Mouse (Mus musculus): Measurements from ENCODE around the gene Ung.

Ung gene

DNA sequence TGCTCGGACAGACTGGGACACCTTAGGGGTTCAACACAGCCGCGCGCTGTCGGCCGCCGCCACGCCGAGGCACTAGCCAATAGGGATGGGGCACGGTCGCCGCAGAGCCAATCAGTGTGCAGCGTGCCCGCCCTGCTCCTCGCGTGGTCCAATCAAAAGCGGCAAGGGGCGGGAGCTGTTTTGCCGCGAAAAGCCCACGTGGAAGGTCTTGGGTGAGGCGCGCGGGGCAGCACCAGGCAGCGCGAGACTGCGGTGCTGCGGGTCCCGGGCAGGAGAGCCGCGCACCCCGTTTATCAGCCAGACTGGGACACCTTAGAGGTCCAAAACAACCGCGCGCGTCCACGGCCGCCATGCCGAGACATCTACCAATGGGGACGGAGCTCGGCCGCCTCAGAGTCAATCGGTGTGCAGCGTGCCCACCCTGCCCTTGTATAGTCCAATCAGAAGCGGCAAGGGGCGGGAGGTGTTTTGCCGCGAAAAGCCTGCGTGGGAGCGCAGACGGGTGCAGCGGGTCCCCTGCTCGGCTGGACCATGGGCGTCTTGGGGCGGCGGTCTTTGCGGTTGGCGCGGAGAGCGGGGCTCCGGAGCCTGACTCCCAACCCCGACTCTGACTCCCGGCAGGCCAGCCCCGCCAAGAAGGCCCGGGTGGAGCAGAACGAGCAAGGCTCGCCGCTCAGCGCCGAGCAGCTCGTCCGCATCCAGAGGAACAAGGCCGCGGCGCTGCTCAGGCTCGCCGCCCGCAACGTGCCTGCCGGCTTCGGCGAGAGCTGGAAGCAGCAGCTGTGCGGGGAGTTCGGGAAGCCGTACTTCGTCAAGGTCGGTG, 723 bp downstream of the Ung start:
- peak; percentile 97 for DNase-seq (ENCODE audit: low read depth)

DNA sequence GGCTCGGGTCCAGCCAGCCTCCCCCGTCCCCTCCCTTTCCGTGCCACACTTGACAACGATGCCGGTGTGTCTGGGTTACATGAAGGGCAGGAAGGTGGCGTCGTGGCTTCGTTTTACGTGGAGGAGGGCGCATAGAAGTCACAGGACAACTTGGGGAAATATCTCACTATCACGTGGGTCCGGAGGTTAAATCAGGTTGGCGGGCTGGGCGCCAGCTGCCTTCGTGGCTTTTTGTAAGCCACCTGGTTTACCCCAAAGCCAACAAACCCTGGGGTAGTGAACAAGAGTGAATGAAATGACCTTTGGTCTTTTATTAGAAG, 1.3 kb downstream of the Ung start:
- peak; percentile 91 for DNase-seq (ENCODE audit: low read depth)

DNA sequence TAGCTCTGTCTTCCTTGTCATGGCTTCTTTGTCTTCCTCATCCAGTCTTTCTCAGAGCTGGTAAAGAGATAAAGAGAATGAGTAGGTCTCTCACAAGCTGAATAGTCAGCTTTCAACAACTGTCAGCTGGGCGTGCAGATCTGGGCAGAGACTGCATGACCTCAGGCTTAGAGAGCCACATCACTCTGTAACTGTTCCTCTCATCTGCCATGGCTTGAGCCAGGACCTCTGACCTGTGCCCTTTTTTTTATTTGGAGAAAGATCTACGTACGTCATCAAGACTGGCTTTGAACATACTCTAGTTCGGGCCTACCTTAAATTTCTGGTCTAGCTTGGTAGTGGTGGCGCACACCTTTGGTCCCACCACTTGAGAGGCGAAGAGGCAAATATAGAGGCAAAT, 2.7 kb downstream of the Ung start:
- no peak for DNase-seq (ENCODE audit: low read depth)

DNA sequence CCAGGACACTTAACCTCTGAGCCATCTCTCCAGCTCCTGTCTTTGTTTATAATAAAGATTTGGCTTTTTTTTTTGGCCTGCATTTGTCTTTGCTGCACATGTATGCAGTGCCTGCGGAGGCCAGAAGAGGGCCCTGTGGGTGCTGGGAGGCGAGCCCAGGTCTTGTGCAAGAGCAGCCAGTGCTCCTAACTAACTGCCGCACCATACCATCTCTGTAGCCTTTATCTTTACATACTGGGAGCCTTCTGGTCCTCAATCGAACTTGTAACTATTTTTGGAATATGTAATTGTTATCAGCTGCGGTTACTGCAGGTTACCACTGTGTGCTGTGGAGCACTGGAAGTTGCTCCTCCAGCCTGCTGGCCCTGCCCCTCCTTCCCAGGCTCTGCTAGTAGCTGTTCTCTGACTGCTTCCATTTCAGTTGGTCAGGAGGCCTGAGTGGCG, 3.9 kb downstream of the Ung start:
- peak; percentile 30 for DNase-seq (ENCODE audit: low read depth)

DNA sequence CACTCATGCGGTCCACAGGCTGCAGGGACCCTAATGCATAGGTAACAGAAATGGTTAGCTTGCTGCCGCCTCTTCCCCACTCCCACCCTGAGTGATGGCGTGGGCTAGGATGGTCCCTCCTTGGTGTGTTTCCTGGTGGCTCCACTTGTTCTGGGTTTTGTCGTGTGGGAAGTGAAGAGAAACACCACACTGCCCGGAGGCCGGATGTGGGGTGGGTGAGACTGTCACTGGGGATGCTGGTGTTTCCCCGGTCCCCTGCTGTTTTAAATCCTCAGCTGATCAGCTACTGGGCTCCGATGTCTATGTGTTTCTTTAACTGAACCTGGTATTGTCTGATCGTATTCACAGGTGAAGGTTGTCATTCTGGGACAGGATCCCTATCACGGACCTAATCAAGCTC, 5.3 kb downstream of the Ung start:
- DNase-seq (ENCODE audit: low read depth) = peak; percentile 50

DNA sequence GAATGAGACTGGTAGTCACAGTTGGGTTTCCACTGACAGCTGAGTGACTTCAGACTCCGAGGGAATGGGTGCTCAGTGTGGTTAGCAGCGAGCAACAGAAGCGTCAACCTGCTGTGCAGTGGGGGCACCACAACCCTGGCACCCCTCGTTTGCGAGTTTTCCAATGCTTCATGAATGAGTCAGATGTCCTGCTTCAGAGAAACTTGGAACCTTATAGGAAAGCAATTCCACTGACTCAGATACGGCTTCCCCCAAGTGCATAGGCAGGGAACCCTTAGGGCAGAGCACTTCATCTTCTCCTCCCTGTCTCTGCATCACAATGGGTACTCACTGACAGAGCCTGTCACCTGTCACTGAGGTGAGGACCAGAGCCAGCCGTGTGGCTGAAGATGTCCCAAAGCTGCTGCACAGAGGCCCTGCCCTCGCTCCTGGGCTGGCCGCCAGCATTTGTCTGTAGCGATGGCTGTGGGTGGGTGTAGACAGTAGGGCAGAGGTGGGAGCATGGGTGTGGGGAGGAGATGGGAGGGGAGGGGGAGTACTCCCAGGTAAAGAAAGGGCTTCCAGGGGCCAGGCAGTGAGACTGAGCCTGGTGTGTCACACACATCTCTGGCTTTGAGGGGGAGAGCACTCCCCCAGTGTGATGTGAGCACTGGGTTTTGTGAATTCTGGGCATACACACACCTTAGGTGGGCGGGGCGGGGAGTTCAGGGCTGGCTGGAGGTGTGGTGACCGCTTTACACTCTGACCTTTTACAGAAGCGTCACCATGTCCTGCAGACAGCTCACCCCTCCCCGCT, 7.5 kb downstream of the Ung start:
- no peak for DNase-seq (ENCODE audit: low read depth)

DNA sequence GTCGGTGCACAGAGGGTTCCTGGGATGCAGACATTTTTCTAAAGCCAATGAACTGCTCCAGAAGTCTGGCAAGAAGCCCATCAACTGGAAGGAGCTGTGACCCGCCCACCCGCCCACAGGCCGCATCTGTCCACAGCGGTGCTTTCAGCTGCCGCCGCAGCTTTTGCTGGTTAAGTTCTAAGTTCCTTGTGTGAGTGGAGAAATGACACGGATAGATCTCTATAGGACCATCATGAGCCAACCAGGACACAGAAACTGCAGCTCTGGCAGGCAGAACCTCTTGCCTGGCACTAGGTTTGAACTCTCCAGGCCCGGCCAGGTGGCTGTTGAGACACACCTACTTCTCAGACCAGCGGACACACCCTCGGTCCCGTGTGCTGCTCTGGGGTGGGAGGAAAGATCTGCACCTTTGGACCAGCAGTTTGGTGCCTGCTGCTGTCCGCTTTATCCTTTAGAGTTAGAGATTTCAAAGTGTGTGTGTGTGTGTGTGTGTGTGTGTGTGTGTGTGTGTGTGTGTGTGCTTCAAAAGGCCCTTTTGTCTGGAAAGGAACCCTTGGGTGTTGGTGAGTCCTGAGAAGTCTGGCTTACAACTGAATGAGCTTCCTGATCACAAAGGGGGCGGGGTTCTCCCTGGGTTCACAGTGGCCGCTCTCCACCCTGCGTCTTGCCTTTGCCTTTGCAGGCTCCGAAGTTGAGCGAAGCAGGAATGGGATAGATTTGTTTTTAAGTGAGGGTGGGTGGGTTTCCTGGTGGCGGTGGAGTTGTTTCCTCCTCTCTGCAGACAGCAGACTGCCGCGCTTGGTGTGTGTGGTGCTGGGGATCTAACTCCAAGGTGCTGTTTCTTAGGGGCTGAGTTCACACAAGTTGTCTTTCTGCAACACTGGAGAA, 8.3 kb downstream of the Ung start:
- no peak for DNase-seq (ENCODE audit: low read depth)

DNA sequence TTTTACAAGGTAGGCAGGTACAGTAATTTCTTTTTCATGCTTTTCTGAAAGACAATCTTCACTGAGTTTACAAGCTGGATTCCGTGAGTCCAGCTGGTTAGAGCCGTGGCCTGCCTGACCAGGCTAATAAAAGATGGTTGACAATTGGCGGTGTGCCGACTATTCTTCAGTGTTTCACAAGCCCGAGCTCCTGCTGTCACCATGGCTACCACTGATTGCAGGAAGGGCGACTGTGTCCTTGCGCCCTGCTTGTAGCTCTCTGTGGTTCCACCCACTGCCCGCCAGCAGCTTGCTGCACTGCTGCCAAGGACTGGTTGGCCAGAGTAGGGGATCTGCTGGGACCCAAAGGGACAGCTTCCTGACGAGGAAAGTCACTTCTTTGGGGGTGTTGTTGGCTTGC, 9.0 kb downstream of the Ung start:
- DNase-seq (ENCODE audit: low read depth) = no peak

DNA sequence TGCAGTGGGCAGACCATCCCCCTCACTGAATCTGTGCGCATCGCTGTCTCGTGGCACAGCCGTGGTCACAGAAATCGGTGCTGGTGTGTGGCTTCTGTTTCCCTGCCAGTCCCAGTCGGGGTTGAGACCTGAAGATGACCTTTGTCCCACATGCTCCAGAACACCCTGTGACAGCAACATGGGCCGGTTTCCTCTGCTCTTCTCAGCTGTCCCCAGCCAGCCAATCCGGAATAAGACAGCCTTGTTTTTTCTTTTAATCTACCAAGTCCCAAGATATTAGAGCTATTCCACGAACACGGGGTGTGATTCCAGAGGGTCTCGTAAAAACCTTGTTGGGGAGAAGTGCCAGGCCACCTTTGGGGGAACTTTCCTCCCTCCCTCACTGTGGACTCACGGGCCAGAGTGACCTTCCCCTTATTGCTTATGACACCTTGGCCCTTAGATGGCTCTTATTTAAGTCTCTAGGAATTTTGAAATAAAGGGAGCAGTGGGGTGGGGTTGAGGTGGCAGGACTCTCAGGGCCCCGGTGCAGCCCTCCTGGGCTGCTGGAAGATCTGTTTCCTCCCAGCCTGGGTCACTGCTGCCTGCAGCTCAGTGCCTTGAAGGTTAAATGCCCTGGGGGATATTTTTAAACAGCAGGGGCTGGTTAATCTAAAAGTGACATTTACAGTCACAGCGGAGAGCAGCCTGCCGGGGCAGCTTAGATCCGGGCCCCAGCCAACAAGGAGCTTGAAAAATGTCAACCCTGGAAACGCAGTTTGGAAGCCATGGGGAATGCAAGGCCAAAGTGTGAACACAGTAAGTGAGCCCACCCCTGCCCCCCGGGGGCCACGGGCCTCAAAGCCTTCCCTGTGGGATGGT, 16.1 kb downstream of the Ung start, which contains the start of gene Acacb:
TSS of gene Acacb (plus strand) at position 508 of the 861 bp plus-strand sequence.
- DNase-seq (ENCODE audit: low read depth) = no peak

DNA sequence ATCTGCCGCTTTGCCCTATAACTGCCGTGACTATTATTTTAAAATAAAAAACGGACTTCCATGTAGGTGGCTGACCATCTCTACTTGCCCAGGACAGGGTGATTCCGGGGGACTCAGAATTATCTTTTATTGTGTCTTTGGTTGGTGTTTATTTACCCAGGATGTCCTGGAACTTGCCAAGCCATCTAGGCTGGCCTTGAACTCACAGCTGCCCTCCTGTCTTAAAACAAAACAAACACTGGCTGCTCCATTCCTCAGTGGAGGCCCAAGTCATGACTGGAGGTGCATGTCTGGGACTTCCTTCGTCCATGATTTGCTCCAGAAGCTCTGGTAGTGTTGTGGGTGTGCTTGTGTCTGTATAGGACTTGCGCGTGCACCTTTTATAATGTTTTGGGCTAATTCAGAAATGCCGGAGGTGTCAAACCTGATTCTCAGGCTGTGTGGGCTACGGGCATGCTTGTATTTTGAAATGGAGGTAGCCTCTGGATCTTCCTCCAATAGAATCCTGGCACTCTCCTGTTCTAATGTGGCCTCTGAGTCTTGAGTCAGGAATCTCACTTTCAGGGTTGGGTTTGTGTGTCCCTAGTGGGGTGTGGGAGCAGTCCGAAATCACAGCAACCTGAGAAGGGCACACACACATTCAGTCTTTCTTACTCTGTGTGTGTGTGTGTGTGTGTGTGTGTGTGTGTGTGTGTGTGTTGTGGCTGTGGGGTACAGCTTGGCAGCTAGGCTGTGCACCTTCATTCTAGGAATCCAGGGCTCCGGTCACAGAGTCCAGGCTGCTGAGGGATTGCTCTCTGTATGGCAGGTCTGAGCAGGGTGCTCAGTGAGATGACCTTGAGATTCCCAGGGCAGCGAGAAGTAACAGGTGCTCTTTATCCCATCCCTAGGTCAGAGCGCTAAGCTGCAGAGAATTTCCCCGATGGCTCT, 17.1 kb downstream of the Ung start:
- DNase-seq (ENCODE audit: low read depth) = no peak

DNA sequence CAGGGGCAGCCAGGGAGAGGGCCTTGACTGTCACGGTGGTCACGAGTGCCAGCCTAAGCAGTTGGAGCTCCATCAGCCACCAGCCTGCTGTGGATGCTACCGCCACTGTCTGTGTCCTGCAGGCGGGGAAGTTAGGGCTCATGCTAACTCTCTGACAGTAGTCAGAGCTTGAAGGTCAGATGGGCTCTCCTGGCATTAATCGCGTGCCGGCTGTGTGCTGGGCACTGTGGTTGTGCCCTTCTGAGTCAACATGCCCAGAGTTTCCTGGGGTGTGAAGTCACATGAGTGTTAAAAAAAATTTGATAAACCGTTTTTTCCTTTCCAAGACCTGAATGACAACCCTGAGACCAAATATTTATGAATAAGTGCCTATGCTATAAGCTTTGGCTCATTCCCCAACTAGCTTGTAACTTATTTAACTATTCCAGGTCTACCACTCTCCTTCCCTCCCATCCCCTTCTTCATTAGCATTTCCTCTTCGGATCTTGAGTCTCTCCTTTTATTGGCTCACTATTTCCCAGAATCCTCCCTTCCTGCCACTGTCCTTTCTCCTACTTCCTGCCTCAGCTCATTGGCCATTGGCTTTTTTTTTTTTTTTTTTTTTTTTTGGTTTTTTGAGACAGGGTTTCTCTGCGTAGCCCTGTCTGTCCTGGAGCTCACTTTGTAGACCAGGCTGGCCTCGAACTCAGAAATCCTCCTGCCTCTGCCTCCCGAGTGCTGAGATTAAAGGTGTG, 22.3 kb downstream of the Ung start:
- DNase-seq (ENCODE audit: low read depth) = no peak

DNA sequence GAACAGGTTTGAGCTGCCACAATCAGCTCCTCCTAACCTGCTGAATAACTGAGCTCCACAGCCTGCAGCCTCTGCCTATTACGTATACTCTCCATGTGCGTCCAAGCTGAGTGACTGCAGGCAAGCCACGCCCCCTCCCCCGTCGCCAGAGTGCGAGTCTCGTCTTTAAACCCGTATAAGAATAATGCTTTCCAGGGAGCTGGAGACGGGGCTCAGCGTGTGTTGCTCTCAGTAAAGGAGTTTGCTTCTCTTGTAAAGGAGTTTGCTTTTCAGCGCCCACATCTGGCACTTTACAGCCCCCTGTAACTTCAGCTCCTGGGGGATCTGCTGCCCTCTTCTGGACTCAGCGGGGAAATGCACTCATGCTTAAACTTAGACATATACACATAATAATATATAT, 23.3 kb downstream of the Ung start:
- DNase-seq (ENCODE audit: low read depth) = no peak

DNA sequence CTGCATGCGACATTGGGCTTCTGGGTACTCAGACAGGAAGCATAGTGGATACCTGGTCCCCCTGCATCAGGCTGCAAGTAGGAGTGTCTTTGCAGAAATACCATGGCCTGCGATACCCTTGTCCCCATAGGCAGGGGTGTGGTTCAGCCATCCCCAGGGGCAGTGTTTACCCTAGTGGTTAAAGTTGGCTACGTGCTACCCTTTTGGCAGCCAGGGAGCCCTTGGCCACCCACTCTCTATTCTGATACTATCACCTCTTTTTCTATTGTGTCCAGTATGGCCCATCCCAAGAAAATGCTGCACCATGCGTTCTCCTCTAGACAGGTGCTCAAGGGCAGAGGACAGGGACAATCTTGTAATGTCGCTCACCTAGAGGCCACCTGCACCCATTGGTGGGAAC, 24.6 kb downstream of the Ung start:
- no peak for DNase-seq (ENCODE audit: low read depth)

DNA sequence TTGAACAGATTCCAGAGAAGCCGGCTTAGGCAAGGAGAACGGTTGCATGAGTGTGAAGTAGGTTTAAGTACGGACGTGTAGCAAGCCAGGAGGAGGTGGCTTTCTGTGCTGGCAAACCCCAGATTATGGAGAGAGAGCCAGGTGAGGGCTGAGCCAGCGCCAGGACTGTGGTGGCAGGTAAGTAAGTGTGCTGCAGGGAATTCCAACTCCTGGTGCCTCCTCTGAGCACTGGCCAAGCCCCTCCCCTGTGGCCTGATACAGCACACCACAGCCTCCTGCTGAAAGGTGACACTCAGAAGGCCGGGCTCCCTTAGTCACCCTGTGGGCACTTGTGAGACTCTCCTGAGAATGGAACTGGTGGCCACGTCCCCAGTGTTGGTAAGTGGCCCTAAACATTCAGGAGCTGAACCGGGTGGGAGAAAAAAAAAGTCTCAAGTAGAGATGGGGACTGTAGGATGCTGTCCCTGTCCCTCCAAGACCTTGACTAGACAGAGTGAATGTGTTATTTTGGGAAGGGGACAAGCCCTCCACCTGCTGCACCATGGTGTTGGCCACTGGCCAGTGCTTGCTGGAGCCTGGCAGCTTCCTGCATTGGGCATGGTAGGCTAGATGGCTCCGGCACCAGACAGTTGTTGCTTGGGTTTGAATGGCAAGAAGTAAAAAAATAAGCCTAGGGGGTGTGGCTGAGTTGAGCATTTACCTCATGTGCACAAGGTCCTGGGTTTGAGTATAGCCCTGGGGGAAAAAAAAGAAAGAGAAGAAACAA, 25.2 kb downstream of the Ung start:
- DNase-seq (ENCODE audit: low read depth) = no peak

DNA sequence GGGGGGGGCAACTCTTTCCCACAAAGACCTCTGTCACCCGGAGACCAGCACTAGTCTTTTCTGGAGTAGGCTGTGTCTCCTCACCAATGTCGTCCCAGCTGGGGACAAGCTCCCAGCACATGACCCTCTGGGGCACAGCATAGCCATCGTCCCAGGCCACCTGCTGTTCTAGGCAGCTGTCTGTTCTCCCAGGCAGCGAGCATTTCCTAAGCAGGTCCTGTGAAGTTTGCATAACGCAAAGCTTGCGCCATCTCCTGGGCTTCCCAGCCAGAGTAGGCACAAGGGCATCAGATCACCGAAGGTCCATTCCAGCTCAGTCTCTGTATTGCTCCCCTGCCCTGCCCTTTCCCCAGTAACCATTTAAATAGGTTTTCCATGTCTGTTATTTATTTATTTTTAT, 27.1 kb downstream of the Ung start:
- DNase-seq (ENCODE audit: low read depth) = no peak

DNA sequence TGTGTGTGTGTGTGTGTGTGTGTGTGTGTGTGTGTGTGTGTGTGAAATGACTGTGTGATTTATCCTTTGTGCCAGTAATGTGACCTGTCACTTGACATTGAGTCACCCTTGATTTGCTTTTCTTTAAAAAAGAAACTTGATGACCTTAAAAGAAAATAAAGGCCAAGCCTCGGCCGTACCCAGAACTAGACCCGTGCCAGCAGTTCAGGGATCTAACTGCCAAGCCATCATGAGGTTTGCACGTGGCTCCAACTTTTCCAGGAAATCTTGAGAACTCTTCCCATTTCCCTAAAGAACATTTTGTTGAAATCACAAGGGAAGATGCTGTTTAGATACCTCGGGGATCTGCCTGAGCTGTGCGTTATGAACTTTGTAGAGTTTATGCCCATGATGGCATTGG, 31.2 kb downstream of the Ung start:
- DNase-seq (ENCODE audit: low read depth) = no peak

DNA sequence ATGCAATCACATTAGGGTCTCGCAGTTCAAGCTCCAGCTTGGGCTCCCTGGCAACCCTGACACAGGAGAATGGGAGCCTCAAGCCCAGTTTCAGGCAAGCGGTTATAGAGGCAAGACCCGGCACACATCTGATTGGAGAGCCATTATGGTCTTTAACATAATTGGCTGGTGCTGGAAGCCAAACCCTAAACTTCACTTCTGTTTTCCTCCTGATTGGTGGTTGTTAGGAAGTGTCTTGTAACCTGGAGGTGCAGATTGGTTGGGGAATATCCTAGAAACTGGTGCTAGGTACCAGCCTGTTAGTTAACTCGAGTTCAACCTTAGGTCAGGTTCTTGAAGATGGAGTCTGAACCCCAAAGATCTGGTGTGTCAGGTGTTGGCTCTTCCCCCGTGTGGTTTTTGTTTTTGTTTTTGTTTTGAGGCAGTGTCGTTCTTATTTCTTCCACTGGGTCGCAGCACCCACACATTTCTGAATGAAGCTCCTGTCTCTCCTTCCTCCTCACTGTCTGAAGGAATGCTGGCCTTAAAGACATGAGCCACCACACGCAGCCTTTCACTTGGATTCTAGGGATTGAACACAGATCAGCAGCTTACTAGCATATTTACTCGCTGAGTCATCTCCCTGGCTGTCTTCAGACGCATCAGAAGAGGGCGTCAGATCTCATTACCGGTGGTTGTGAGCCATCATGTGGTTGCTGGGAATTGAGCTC, 32.1 kb downstream of the Ung start:
- no peak for DNase-seq (ENCODE audit: low read depth)

DNA sequence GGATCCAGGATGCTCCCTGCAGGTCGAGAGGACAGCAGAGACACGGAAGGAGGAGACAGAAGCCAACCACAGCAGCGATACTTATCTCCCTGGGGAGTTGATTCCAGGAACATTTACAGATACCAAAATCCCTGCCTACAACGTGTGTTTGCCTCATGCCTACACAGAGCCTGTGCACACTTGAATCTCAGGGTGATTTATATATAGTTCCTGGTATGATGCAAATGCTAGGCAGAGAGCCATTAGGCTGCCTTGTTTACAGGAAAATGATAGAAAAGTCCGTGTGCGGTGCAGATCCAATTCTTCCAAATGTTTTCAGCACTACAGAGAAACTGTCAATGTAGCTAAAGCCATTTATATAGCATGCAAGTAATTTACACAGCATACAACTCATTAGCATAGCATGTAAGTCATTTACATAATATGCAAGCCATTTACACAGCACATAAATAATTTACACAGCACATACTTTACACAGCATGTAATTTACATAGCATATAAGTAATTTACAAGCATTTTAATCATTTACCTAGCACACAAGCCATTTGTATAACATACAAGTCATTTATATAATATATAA, 33.0 kb downstream of the Ung start:
- no peak for DNase-seq (ENCODE audit: low read depth)

All from naive thymus-derived CD4-positive, alpha-beta T cell, adult 2 months (primary cell).